Mouse (Mus musculus): ENCODE results near the gene Tnni2.

Tnni2 gene

GRCm38 (mm10) chr7:142483136-142483535 lies 41.5 kb downstream of the Tnni2 start:
- peak; percentile 80 for DNase-seq (ENCODE audit: low spot score)

- no peak for DNase-seq (ENCODE audit: low spot score)
Measured at GRCm38 (mm10) chr7:142484780-142485179, 43.2 kb downstream of the Tnni2 start.

- DNase-seq (ENCODE audit: low spot score), result no peak
Measured at GRCm38 (mm10) chr7:142486751-142487162, 45.1 kb downstream of the Tnni2 start.

- peak; percentile 79 for DNase-seq (ENCODE audit: low spot score)
Measured at GRCm38 (mm10) chr7:142487341-142487859, 45.8 kb downstream of the Tnni2 start.

DNA sequence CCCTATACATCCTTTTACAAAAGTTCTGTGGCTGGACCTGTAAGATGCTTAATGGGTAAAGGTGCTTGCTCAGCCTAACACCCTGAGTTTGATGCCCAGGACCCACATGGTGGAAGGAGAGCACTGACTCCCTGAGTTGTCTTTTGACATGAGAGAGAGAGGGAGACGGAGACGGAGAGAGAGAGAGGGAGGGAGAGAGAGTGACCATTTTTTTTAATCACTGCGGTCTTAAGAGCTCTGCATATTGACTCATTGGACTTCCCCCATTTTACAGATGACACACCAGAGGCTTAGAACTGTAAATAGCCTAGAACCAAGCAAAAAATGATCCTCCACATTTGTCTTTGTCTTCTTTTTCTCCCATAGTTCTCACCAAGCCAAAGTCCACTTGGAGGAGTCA lies 46.4 kb downstream of the Tnni2 start:
- no peak for DNase-seq (ENCODE audit: low spot score)

GRCm38 (mm10) chr7:142493535-142493934 lies 51.9 kb downstream of the Tnni2 start:
- no peak for DNase-seq (ENCODE audit: low spot score)

Data from yolk sac, embryonic 10.5 days (tissue).